Mouse (Mus musculus): Measurements from ENCODE around the gene Ffar2.

Ffar2 gene

GRCm38 (mm10) chr7:30769236-30769635, 54.3 kb downstream of the Ffar2 start:
- no peak for DNase-seq (ENCODE audit: low spot score in 2 of 2)
